Mouse (Mus musculus) liver, embryonic 11.5 days (tissue): ENCODE measurements around the gene Trpc5os. TPM values are rescaled to one million over a fixed set of nuclear protein-coding genes. Genes with fewer than 3 reads are reported as not detected.

Source experiments
- ATAC-seq: fragments of 200-750 bp; cut with Nextera tagmentation; replicated peaks from 2 replicates; pipeline ENCODE4 v1.8.0; 2017; ENCODE audit warnings: moderate number of reproducible peaks, mild to moderate bottlenecking, moderate TSS enrichment, moderate library complexity; ENCODE audit not compliant: low FRiP score
- DNase-seq: peaks from one replicate; pipeline ENCODE4 v3.0.0-alpha.2; 2017; ENCODE audit warnings: low spot score
- H3K27ac ChIP-seq: fragments of 300-500 bp; sonication (generic); 2 replicates; pipeline ENCODE4 v1.5.1; 2014; ENCODE audit warnings: mild to moderate bottlenecking, low read depth, low read length, control low read depth
- H3K27me3 ChIP-seq: fragments of 300-500 bp; sonication (generic); replicated peaks from 2 replicates; pipeline ENCODE4 v1.6.1; 2014; ENCODE audit warnings: low read length, mixed read lengths; ENCODE audit not compliant: control insufficient read depth, insufficient read depth
- H3K36me3 ChIP-seq: fragments of 300-500 bp; sonication (generic); 2 replicates; pipeline ENCODE4 v1.6.1; 2014; ENCODE audit warnings: mild to moderate bottlenecking, low read length, moderate library complexity, mixed read lengths; ENCODE audit not compliant: control insufficient read depth, insufficient read depth
- H3K4me1 ChIP-seq: fragments of 300-500 bp; sonication (generic); replicated peaks from 2 replicates; pipeline ENCODE4 v1.6.1; 2014; ENCODE audit warnings: low read length, mixed read lengths; ENCODE audit not compliant: control insufficient read depth, insufficient read depth
- H3K4me2 ChIP-seq: fragments of 300-500 bp; sonication (generic); 2 replicates; pipeline ENCODE4 v1.6.1; 2014; ENCODE audit warnings: mild to moderate bottlenecking, control low read depth, moderate library complexity
- H3K4me3 ChIP-seq: fragments of 300-500 bp; sonication (generic); 2 replicates; pipeline ENCODE4 v1.5.1; 2014; ENCODE audit warnings: low read depth, low read length, control low read depth
- H3K9ac ChIP-seq: fragments of 300-500 bp; sonication (generic); 2 replicates; pipeline ENCODE4 v1.6.1; 2014; ENCODE audit warnings: low read depth, low read length, control low read depth
- H3K9me3 ChIP-seq: fragments of 300-500 bp; sonication (generic); 2 replicates; pipeline ENCODE4 v1.6.1; 2016; ENCODE audit warnings: low read length, inconsistent platforms, mixed read lengths; ENCODE audit not compliant: control insufficient read depth
- WGBS: fragments of 180-500 bp; shearing (Covaris S2); extraction: QIAGEN DNeasy Blood & Tissue Kit; methylation state at CpG from one replicate; pipeline ENCODE4 v1.1.7; 2014; 5-methylcytosine and 5-hydroxymethylcytosine counted together
- polyA plus RNA-seq: library from polyadenylated mRNA; unstranded; fragments of >200 nt; fragmentation: Nextera tagmentation; extraction: Ambion mirVana; gene quantifications from 2 replicates; pipeline ENCODE4 v1.2.1, GENCODE M21; 2014

Trpc5os gene
- polyA plus RNA-seq: 0.04 and 0.05 TPM in 2 replicates

- no peaks in the 10 kb centered on the region for H3K27me3 ChIP-seq
- ATAC-seq (no peak), DNase-seq (no peak)
- no peak within 1 kb of the TSS for H3K9ac ChIP-seq
- no peak within 1 kb of the TSS for H3K4me3 ChIP-seq
- H3K9me3 ChIP-seq: no peaks in the 10 kb centered on the region
- no peaks in the 10 kb centered on the region for H3K4me1 ChIP-seq
- H3K36me3 ChIP-seq: no peaks in the 10 kb centered on the region
- H3K27ac ChIP-seq: no peak within 1 kb of the TSS
- 80% methylated on average over 5 of the region's 5 CpGs for WGBS
- H3K4me2 ChIP-seq: no peak within 1 kb of the TSS
These were observed at the start of gene Trpc5os for GRCm38 (mm10) chrX:144456281-144456680. Gene Trpc5os (plus strand): TSS chrX:144456581.

DNA sequence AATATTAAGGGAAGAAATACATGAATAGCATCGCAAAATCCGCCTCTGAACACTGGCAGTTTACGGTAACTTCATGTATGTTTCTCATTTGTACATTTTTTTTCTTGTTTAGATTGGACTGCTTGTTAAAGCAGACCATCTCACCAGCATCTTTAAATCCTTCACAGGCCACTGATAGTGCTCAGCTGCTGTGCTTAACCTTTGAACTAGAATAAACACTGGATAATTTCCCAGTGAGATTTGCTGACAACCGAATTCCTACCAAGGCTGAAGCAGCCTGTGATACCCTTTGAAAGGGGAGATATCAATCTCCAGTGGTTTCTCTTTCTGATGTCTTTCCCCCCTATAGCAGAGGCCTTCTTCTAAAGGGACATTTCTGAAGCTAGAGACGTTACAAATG is 48.3 kb upstream of the Trpc5os start:
- DNase-seq (no peak), ATAC-seq (no peak)
- Histone ChIP-seq H3K4me1 (no peaks in the 10 kb centered on the region), H3K36me3 (no peaks in the 10 kb centered on the region), H3K9ac (no peak overlapping the region), H3K27ac (no peak overlapping the region), H3K27me3 (no peaks in the 10 kb centered on the region), H3K4me2 (no peak overlapping the region), H3K4me3 (no peak overlapping the region), H3K9me3 (no peaks in the 10 kb centered on the region)
- 61% methylated on average over 5 of the region's 5 CpGs for WGBS

- no peaks in the 10 kb centered on the region for H3K36me3 ChIP-seq
- DNase-seq (no peak), ATAC-seq (no peak)
- H3K27me3 ChIP-seq: no peaks in the 10 kb centered on the region
- 41% methylated on average over 1 of the region's 1 CpGs for WGBS
- H3K9ac ChIP-seq: no peak overlapping the region
- H3K4me3 ChIP-seq: no peak overlapping the region
- no peak overlapping the region for H3K27ac ChIP-seq
- H3K4me1 ChIP-seq: no peaks in the 10 kb centered on the region
- H3K4me2 ChIP-seq: no peak overlapping the region
- no peaks in the 10 kb centered on the region for H3K9me3 ChIP-seq
These were observed 36.1 kb upstream of the Trpc5os start for GRCm38 (mm10) chrX:144420259-144420658.

DNA sequence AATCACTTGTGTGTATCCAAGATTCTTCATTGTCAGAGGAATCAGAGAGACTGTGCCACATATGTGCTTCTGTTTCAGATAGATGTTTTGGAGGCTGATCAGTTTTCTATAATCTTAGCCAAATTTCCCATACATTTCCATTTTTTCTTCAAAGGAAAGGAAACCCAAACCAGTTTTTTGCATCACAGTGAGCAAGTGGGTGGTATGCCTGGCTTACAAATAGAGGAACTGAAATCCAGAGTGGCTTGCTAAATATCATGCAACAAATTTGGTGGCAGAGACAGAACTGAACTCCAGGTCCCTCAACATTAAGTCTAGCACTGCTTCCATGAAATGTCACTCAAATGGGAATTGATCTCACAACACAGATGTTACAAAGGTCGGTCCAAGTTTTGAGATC is 35.3 kb upstream of the Trpc5os start:
- Histone ChIP-seq H3K36me3 (no peaks in the 10 kb centered on the region), H3K27me3 (no peaks in the 10 kb centered on the region), H3K4me1 (no peaks in the 10 kb centered on the region), H3K27ac (no peak overlapping the region), H3K4me2 (no peak overlapping the region), H3K9ac (no peak overlapping the region), H3K9me3 (no peaks in the 10 kb centered on the region), H3K4me3 (no peak overlapping the region)
- no peak for DNase-seq
- no peak for ATAC-seq
- 88% methylated on average over 1 of the region's 1 CpGs for WGBS

DNA sequence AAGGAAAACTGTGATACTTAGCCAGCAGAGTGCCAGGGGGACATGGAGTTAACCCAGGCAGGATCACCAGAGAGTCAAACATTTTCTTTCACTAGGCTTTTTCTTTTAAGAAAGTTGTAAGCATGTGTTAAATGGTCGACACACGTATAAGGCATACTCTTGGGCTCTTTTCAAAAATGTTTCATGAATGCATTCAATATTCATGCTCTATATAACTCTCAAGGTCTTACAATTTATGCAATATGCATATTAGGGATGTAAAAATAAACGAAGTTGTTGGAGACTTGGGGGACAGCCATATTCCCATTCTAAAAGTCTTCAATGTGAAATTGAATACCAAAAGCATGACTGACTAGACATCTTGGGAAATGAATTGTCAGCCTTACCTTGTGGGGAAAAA is 32.5 kb upstream of the Trpc5os start:
- Histone ChIP-seq H3K4me1 (no peaks in the 10 kb centered on the region), H3K4me3 (no peak overlapping the region), H3K36me3 (no peaks in the 10 kb centered on the region), H3K27me3 (no peaks in the 10 kb centered on the region), H3K9me3 (no peaks in the 10 kb centered on the region), H3K9ac (no peak overlapping the region), H3K4me2 (no peak overlapping the region), H3K27ac (no peak overlapping the region)
- ATAC-seq: no peak
- 73% methylated on average over 3 of the region's 3 CpGs for WGBS
- no peak for DNase-seq

- no peaks in the 10 kb centered on the region for H3K27me3 ChIP-seq
- no peak overlapping the region for H3K4me3 ChIP-seq
- DNase-seq: no peak
- no peak overlapping the region for H3K27ac ChIP-seq
- WGBS: 79% methylated on average over 2 of the region's 2 CpGs
- ATAC-seq: no peak
- H3K9ac ChIP-seq: no peak overlapping the region
- H3K4me1 ChIP-seq: no peaks in the 10 kb centered on the region
- no peaks in the 10 kb centered on the region for H3K9me3 ChIP-seq
- no peak overlapping the region for H3K4me2 ChIP-seq
- H3K36me3 ChIP-seq: no peaks in the 10 kb centered on the region
These were observed 8.0 kb downstream of the Trpc5os start for GRCm38 (mm10) chrX:144464416-144464815.

DNA sequence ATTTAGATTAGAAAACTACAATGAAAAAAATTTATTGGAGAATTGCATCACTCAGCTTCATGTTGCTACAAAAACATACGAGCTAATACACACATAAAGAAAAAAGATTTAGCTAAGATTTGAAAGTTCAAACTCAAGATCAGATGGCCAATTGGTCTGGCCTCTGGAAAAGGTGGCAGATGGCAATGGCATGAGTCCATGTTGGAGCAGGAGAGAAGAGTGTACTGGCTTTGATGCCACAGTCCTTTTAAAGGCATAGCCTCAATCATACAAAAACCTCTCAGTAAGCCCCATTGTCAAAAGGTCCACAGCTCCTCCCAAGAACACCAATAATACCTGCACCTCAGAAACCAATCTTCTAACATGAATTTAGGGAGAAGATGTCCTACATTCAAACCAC is 35.0 kb downstream of the Trpc5os start:
- no peaks in the 10 kb centered on the region for H3K4me1 ChIP-seq
- no peaks in the 10 kb centered on the region for H3K9me3 ChIP-seq
- H3K4me3 ChIP-seq: no peak overlapping the region
- no peaks in the 10 kb centered on the region for H3K36me3 ChIP-seq
- H3K27ac ChIP-seq: no peak overlapping the region
- H3K9ac ChIP-seq: no peak overlapping the region
- no peak overlapping the region for H3K4me2 ChIP-seq
- no peaks in the 10 kb centered on the region for H3K27me3 ChIP-seq
- DNase-seq (no peak), ATAC-seq (no peak)
- 73% methylated on average over 1 of the region's 1 CpGs for WGBS

GRCm38 (mm10) chrX:144523239-144523638 is 66.9 kb downstream of the Trpc5os start:
- Histone ChIP-seq H3K27ac (no peak overlapping the region), H3K4me3 (no peak overlapping the region), H3K9ac (no peak overlapping the region), H3K4me1 (no peaks in the 10 kb centered on the region), H3K4me2 (no peak overlapping the region), H3K36me3 (no peaks in the 10 kb centered on the region), H3K9me3 (no peaks in the 10 kb centered on the region), H3K27me3 (no peaks in the 10 kb centered on the region)
- DNase-seq (no peak), ATAC-seq (no peak)
- 71% methylated on average over 5 of the region's 5 CpGs for WGBS

GRCm38 (mm10) chrX:144526042-144526441 is 69.7 kb downstream of the Trpc5os start:
- no peaks in the 10 kb centered on the region for H3K36me3 ChIP-seq
- no peaks in the 10 kb centered on the region for H3K27me3 ChIP-seq
- H3K9me3 ChIP-seq: no peaks in the 10 kb centered on the region
- ATAC-seq: peak; percentile 65
- DNase-seq: no peak
- H3K4me2 ChIP-seq: no peak overlapping the region
- H3K27ac ChIP-seq: no peak overlapping the region
- no peak overlapping the region for H3K4me3 ChIP-seq
- H3K4me1 ChIP-seq: no peaks in the 10 kb centered on the region
- no peak overlapping the region for H3K9ac ChIP-seq
- WGBS: 54% methylated on average over 7 of the region's 7 CpGs
